Mouse (Mus musculus): ENCODE data around the gene Sema4a. TPM values are rescaled to one million over a fixed set of nuclear protein-coding genes. Genes with fewer than 3 reads are reported as not detected.

Gene Sema4a
- total RNA-seq, 2 experiments from 2014 or later, result 11.5 to 15.5 TPM

- DNase-seq (ENCODE audit: low spot score in 2 of 2), result no peak
Measured at GRCm38 (mm10) chr3:88487396-88487795, 26.4 kb upstream of the Sema4a start.

GRCm38 (mm10) chr3:88486887-88487286 is 25.9 kb upstream of the Sema4a start:
- no peak for DNase-seq (ENCODE audit: low spot score in 2 of 2)

- DNase-seq (ENCODE audit: low spot score in 2 of 2), result no peak
Measured at GRCm38 (mm10) chr3:88486043-88486442, 25.1 kb upstream of the Sema4a start.

GRCm38 (mm10) chr3:88484597-88485316 is 23.8 kb upstream of the Sema4a start:
- no peak for DNase-seq (ENCODE audit: low spot score in 2 of 2)

GRCm38 (mm10) chr3:88483621-88484020 is 22.6 kb upstream of the Sema4a start:
- peak; percentile 44 to 61 for DNase-seq (ENCODE audit: low spot score in 2 of 2)

- DNase-seq (ENCODE audit: low spot score in 2 of 2), result no peak
Measured at GRCm38 (mm10) chr3:88483141-88483540, 22.2 kb upstream of the Sema4a start.

- no peak for DNase-seq (ENCODE audit: low spot score in 2 of 2)
Measured at GRCm38 (mm10) chr3:88482336-88482735, 21.4 kb upstream of the Sema4a start.

- no peak for DNase-seq (ENCODE audit: low spot score in 2 of 2)
Measured at GRCm38 (mm10) chr3:88481372-88482040, 20.5 kb upstream of the Sema4a start.

- DNase-seq (ENCODE audit: low spot score in 2 of 2), result no peak
Measured at GRCm38 (mm10) chr3:88480679-88481078, 19.7 kb upstream of the Sema4a start.

GRCm38 (mm10) chr3:88479828-88480227 is 18.8 kb upstream of the Sema4a start:
- DNase-seq (ENCODE audit: low spot score in 2 of 2), result no peak

- no peak for DNase-seq (ENCODE audit: low spot score in 2 of 2)
Measured at GRCm38 (mm10) chr3:88479163-88479562, 18.2 kb upstream of the Sema4a start.

GRCm38 (mm10) chr3:88477735-88478134 is 16.8 kb upstream of the Sema4a start:
- peak; percentile 69 to 71 for DNase-seq (ENCODE audit: low spot score in 2 of 2)

GRCm38 (mm10) chr3:88476403-88476802 is 15.4 kb upstream of the Sema4a start:
- DNase-seq (ENCODE audit: low spot score in 2 of 2), result no peak

- no peak for DNase-seq (ENCODE audit: low spot score in 2 of 2)
Measured at GRCm38 (mm10) chr3:88473571-88473970, 12.6 kb upstream of the Sema4a start.

- no peak for DNase-seq (ENCODE audit: low spot score in 2 of 2)
Measured at GRCm38 (mm10) chr3:88473020-88473419, 12.0 kb upstream of the Sema4a start.

GRCm38 (mm10) chr3:88470943-88471479 is 10.0 kb upstream of the Sema4a start:
- DNase-seq (ENCODE audit: low spot score in 2 of 2), result no peak

- DNase-seq (ENCODE audit: low spot score in 2 of 2), result no peak
Measured at GRCm38 (mm10) chr3:88469466-88469865, 8.5 kb upstream of the Sema4a start.

- peak; percentile 73 to 85 for DNase-seq (ENCODE audit: low spot score in 2 of 2)
Measured at GRCm38 (mm10) chr3:88467116-88467824, 6.3 kb upstream of the Sema4a start.

GRCm38 (mm10) chr3:88465127-88465526 is 4.1 kb upstream of the Sema4a start:
- no peak for DNase-seq (ENCODE audit: low spot score in 2 of 2)

GRCm38 (mm10) chr3:88464425-88464824 is 3.4 kb upstream of the Sema4a start:
- DNase-seq (ENCODE audit: low spot score in 2 of 2), result no peak

- no peak for DNase-seq (ENCODE audit: low spot score in 2 of 2)
Measured at GRCm38 (mm10) chr3:88460029-88460428, 953 bp downstream of the Sema4a start.

- no peak for DNase-seq (ENCODE audit: low spot score in 2 of 2)
Measured at GRCm38 (mm10) chr3:88458778-88459219, 2.2 kb downstream of the Sema4a start.

Data from adrenal gland, postnatal 4 days (tissue).